Mouse (Mus musculus) hindbrain, embryonic 12.5 days (tissue): Measurements from ENCODE around the gene Obsl1. TPM values are rescaled to one million over a fixed set of nuclear protein-coding genes. Genes with fewer than 3 reads are reported as not detected.

Experiments used
- ATAC-seq: fragments of 200-750 bp; cut with Nextera tagmentation; 2 replicates; pipeline ENCODE4 v1.8.0; 2017; ENCODE audit warnings: moderate TSS enrichment; ENCODE audit not compliant: low FRiP score
- H3K27ac ChIP-seq: fragments of 300-500 bp; sonication (generic); 2 replicates; pipeline ENCODE4 v1.5.1; 2016; ENCODE audit warnings: mild to moderate bottlenecking
- H3K27me3 ChIP-seq: fragments of 300-500 bp; sonication (generic); 2 replicates; pipeline ENCODE4 v1.6.1; 2016; ENCODE audit warnings: mild to moderate bottlenecking
- H3K36me3 ChIP-seq: fragments of 300-500 bp; sonication (generic); 2 replicates; pipeline ENCODE4 v1.6.1; 2016; ENCODE audit warnings: mild to moderate bottlenecking
- H3K4me1 ChIP-seq: fragments of 300-500 bp; sonication (generic); 2 replicates; pipeline ENCODE4 v1.6.1; 2016
- H3K4me2 ChIP-seq: fragments of 300-500 bp; sonication (generic); replicated peaks from 2 replicates; pipeline ENCODE4 v1.6.1; 2016; ENCODE audit warnings: mild to moderate bottlenecking
- H3K4me3 ChIP-seq: fragments of 300-500 bp; sonication (generic); 2 replicates; pipeline ENCODE4 v1.5.1; 2016; ENCODE audit warnings: mild to moderate bottlenecking
- H3K9ac ChIP-seq: fragments of 300-500 bp; sonication (generic); 2 replicates; pipeline ENCODE4 v1.6.1; 2016; ENCODE audit warnings: mild to moderate bottlenecking, moderate library complexity
- H3K9me3 ChIP-seq: fragments of 300-500 bp; sonication (generic); replicated peaks from 2 replicates; pipeline ENCODE4 v1.6.1; 2016; ENCODE audit warnings: mild to moderate bottlenecking
- WGBS: fragments of 180-500 bp; shearing (Covaris S2); methylation state at CpG from one replicate; pipeline ENCODE4 v1.1.7; 2016; 5-methylcytosine and 5-hydroxymethylcytosine counted together
- polyA plus RNA-seq: library from polyadenylated mRNA; unstranded; fragments of >200 nt; fragmentation: Nextera tagmentation; extraction: Ambion mirVana; gene quantifications from 2 replicates; pipeline ENCODE4 v1.2.1, GENCODE M21; 2016

The Obsl1 gene
- 63.4 and 66.4 TPM in 2 replicates for polyA plus RNA-seq

GRCm38 (mm10) chr1:75505956-75506831 is at the start of gene Obsl1:
Gene Obsl1, minus strand, starts transcription at chr1:75506452.
- Histone ChIP-seq H3K4me1 (peaks cover 24% of the 10 kb centered on the region), H3K27ac (peak within 1 kb of the TSS; percentile 89), H3K4me2 (peak within 1 kb of the TSS; percentile 92), H3K9ac (peak within 1 kb of the TSS; percentile 96), H3K4me3 (peak within 1 kb of the TSS; percentile 79), H3K27me3 (peaks cover 43% of the 10 kb centered on the region), H3K9me3 (no peaks in the 10 kb centered on the region), H3K36me3 (peaks cover 19% of the 10 kb centered on the region)
- WGBS = 1% methylated on average over 64 of the region's 65 CpGs
- peak; percentile 80 for ATAC-seq

DNA sequence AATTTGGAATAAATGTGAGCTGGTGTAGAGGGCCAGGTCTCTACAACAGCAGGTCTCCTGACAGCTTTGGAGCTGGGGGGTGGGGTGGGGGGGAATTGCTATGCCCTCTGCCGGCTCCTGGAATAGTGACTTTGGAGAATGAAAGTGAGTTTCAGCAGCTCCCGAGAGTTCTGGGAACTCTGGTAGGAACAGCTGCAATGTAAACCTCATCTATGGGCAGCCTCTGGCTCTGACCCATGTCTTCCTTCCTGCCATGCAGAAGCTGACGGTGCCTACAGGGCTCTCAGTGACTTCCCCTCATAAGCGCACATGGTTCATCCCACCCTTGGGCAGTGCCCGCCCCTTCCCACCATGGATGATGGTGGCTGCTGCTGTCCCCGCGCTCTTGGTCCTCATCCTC is 49.4 kb upstream of the Obsl1 start:
- WGBS = 95% methylated on average over 7 of the region's 7 CpGs
- H3K9ac ChIP-seq = no peak overlapping the region
- no peaks in the 10 kb centered on the region for H3K9me3 ChIP-seq
- H3K4me3 ChIP-seq = no peak overlapping the region
- H3K27ac ChIP-seq = no peak overlapping the region
- no peak overlapping the region for H3K4me2 ChIP-seq
- H3K4me1 ChIP-seq = peaks cover 13% of the 10 kb centered on the region
- H3K27me3 ChIP-seq = no peaks in the 10 kb centered on the region
- H3K36me3 ChIP-seq = peaks cover 60% of the 10 kb centered on the region
- no peak for ATAC-seq

DNA sequence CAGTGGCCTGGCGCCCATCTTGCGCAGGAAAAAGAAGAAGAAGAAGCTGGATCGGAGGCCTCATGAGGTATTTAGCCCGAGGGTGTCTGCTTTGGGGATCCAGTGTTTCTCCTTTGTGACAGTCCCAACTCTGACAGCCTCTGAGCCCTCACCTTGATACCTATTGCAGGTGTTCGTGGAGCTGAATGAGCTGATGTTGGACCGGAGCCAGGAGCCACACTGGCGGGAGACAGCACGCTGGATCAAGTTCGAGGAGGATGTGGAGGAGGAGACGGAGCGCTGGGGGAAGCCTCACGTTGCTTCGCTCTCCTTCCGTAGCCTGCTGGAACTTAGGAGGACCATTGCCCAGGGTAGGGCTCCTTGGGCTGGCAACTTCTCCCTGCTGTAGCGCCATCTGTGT is 44.3 kb upstream of the Obsl1 start:
- peaks cover 67% of the 10 kb centered on the region for H3K36me3 ChIP-seq
- H3K27ac ChIP-seq = no peak overlapping the region
- H3K4me3 ChIP-seq = no peak overlapping the region
- H3K9ac ChIP-seq = no peak overlapping the region
- 91% methylated on average over 15 of the region's 15 CpGs for WGBS
- H3K27me3 ChIP-seq = no peaks in the 10 kb centered on the region; the same call in 1 of the 2 replicates
- no peak for ATAC-seq
- peaks cover 11% of the 10 kb centered on the region for H3K4me1 ChIP-seq
- no peaks in the 10 kb centered on the region for H3K9me3 ChIP-seq
- no peak overlapping the region for H3K4me2 ChIP-seq

- no peak for ATAC-seq
- Histone ChIP-seq H3K4me2 (no peak overlapping the region), H3K9me3 (no peaks in the 10 kb centered on the region), H3K4me3 (no peak overlapping the region), H3K27ac (no peak overlapping the region), H3K4me1 (peaks cover 14% of the 10 kb centered on the region), H3K36me3 (peaks cover 57% of the 10 kb centered on the region), H3K27me3 (no peaks in the 10 kb centered on the region; the same call in 1 of the 2 replicates), H3K9ac (no peak overlapping the region)
- 88% methylated on average over 17 of the region's 17 CpGs for WGBS
These were observed 43.3 kb upstream of the Obsl1 start for GRCm38 (mm10) chr1:75549289-75550279.

GRCm38 (mm10) chr1:75548871-75549270 is 42.6 kb upstream of the Obsl1 start:
- no peak for ATAC-seq
- 90% methylated on average over 17 of the region's 17 CpGs for WGBS
- Histone ChIP-seq H3K36me3 (peaks cover 51% of the 10 kb centered on the region), H3K9ac (no peak overlapping the region), H3K4me3 (no peak overlapping the region), H3K9me3 (no peaks in the 10 kb centered on the region), H3K27me3 (no peaks in the 10 kb centered on the region; the same call in 1 of the 2 replicates), H3K4me2 (no peak overlapping the region), H3K4me1 (peaks cover 14% of the 10 kb centered on the region), H3K27ac (no peak overlapping the region)

- Histone ChIP-seq H3K9me3 (no peaks in the 10 kb centered on the region), H3K36me3 (peaks cover 43% of the 10 kb centered on the region), H3K4me3 (no peak overlapping the region), H3K9ac (no peak overlapping the region), H3K4me1 (peaks cover 14% of the 10 kb centered on the region), H3K27me3 (no peaks in the 10 kb centered on the region; the same call in 1 of the 2 replicates), H3K27ac (no peak overlapping the region), H3K4me2 (no peak overlapping the region)
- WGBS = 93% methylated on average over 3 of the region's 3 CpGs
- no peak for ATAC-seq
These were observed 41.8 kb upstream of the Obsl1 start for GRCm38 (mm10) chr1:75548083-75548482.

- Histone ChIP-seq H3K36me3 (peaks cover 37% of the 10 kb centered on the region), H3K9me3 (no peaks in the 10 kb centered on the region), H3K9ac (no peak overlapping the region), H3K4me3 (peak overlapping the region; percentile 70; the same call in 1 of the 2 replicates), H3K27ac (no peak overlapping the region), H3K4me2 (peak overlapping the region; percentile 58; the same call in 1 of the 2 replicates), H3K4me1 (peaks cover 14% of the 10 kb centered on the region), H3K27me3 (no peaks in the 10 kb centered on the region; the same call in 1 of the 2 replicates)
- WGBS = 97% methylated on average over 13 of the region's 13 CpGs
- ATAC-seq = no peak; the same call in 1 of the 2 replicates
These were observed 41.1 kb upstream of the Obsl1 start for GRCm38 (mm10) chr1:75547351-75547750.

DNA sequence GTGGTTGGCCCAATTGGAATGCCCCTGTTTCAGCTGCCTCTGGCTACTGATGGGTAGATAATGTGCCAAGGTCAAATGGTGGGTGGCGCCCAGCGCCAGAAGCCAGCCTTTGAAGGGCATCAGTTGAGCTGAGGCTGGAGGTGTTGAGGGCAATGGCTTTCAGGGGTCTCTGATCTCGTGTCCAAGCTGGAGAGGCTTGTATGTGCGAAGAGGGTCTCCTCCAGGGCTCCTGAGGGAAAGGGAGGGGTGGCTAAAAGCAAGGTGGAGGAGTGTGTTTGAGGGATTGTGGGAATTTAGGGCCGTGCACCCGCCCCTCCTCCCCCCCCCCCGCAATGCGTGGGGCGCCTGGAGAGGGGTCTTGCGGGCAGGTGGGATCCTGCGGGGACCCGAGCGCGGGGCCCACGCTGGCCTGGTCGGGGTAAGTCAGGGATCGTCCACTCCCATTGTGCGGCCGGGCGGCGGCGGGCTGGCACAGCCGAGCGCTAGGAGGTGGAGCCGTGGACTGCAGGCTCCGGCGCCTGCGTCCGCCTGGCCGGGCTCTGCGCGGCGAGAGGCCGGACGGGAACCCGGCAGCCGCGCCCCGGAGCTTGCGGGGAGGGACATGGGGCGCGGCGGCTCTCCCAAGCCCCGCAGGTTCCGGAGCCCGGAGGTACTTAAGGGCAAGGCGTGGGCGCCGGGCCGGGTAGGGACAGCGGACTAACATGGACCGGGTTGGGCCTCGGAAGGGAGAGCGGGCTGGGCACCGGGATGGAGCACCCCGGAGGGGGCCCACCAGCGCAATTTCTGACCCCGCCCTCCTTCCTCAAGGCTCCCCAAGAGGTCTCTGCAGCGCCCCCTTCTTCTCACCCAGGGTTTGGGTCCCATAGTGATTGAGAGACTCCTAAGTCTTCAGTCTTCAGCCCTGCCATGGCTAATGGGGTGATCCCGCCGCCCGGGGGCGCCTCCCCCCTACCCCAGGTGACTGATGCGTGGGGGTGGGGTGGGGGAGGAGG is 40.0 kb upstream of the Obsl1 start, which contains the start of gene Slc4a3:
Gene Slc4a3 (plus strand): TSS at position 302 of the 992 bp plus-strand sequence.
- H3K4me2 ChIP-seq = peak within 1 kb of the TSS; percentile 58
- peak within 1 kb of the TSS; percentile 84 for H3K27ac ChIP-seq
- H3K9me3 ChIP-seq = no peaks in the 10 kb centered on the region
- H3K4me1 ChIP-seq = peaks cover 14% of the 10 kb centered on the region
- ATAC-seq = peak; percentile 84
- WGBS = 1% methylated on average over 52 of the region's 64 CpGs
- H3K36me3 ChIP-seq = peaks cover 26% of the 10 kb centered on the region
- no peaks in the 10 kb centered on the region; the same call in 1 of the 2 replicates for H3K27me3 ChIP-seq
- H3K9ac ChIP-seq = peak within 1 kb of the TSS; percentile 84
- H3K4me3 ChIP-seq = peak within 1 kb of the TSS; percentile 70

GRCm38 (mm10) chr1:75544351-75544750 is 38.1 kb upstream of the Obsl1 start:
- no peaks in the 10 kb centered on the region for H3K9me3 ChIP-seq
- no peak overlapping the region for H3K4me3 ChIP-seq
- no peak for ATAC-seq
- 94% methylated on average over 6 of the region's 6 CpGs for whole genome bisulfite sequencing
- no peak overlapping the region for H3K27ac ChIP-seq
- no peak overlapping the region for H3K4me2 ChIP-seq
- no peak overlapping the region for H3K9ac ChIP-seq
- no peaks in the 10 kb centered on the region; the same call in 1 of the 2 replicates for H3K27me3 ChIP-seq
- peaks cover 10% of the 10 kb centered on the region; the same call in 1 of the 2 replicates for H3K36me3 ChIP-seq
- H3K4me1 ChIP-seq = peaks cover 14% of the 10 kb centered on the region

DNA sequence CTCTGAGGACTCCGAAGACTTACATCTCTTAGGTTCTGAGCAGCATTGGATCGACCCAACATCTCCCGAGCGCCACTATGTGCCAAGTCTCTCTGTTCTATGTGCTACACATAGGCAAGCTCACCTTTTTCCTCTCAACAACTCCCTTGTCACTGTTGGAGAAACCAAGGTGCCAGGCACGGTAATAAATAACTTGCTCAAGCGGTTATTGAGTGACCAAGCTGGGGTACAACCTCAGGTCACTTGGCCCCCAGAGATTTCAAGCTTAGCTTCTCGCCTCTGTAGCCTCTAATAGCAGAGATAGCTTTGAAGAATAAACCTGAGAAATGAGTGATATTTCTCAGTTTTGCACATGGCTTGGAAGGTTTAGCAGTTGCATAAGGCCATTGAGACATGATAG is 35.2 kb upstream of the Obsl1 start:
- H3K4me1 ChIP-seq = peaks cover 6% of the 10 kb centered on the region
- 92% methylated on average over 7 of the region's 7 CpGs for WGBS
- H3K4me2 ChIP-seq = no peak overlapping the region
- no peak overlapping the region for H3K4me3 ChIP-seq
- ATAC-seq = no peak
- H3K27me3 ChIP-seq = no peaks in the 10 kb centered on the region; the same call in 1 of the 2 replicates
- H3K36me3 ChIP-seq = peaks cover 9% of the 10 kb centered on the region; the same call in 1 of the 2 replicates
- no peaks in the 10 kb centered on the region for H3K9me3 ChIP-seq
- no peak overlapping the region for H3K27ac ChIP-seq
- H3K9ac ChIP-seq = no peak overlapping the region
